ENCODE assay signal across 13 mouse cellular contexts in the genomic region with DNA sequence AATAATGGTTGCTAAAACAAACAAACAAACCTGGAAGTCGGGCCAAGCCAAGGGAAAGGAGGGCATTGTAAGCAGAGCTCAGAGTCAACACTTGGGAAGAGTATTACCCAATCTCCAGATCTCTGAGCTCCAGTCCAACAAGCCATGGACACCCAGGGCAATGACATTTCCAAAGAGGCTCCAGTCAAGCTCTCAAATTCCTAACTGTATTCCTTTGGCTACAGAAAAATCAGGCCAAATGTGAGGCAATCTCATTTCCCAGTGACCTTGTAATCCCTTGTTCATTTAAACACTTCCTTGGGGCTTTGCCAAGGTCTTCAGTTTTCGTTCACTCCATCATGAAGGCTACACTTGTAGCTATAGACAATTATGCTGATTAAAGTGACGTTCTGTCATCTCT. TPM values are rescaled to one million over a fixed set of nuclear protein-coding genes. Genes with fewer than 3 reads are reported as not detected.
DNase-seq lines count a peak whose midpoint lies in the region.
"Had no signal": no experiment of that assay in that cellular context is flagged by ENCODE, and none has a peak within 500 bp of the region (broad histone marks: within the 10 kb centered on the region; RNA-seq: fewer than 3 reads in every experiment).

No protein-coding gene starts in this region.

- DNase-seq in kidney, postnatal 14 days = peak; percentile 8
- DNase-seq in kidney, postnatal 25 days = no peak
- DNase-seq in adipocyte (ENCODE audit: low spot score) = peak; percentile 95
- peak; percentile 14 for DNase-seq in gonadal fat pad, adult 2 months (ENCODE audit: low read depth)
- peak; percentile 68 for DNase-seq in lung, postnatal 36 days
- no peak for DNase-seq in MN1 (ENCODE audit: low spot score)
- no peak for DNase-seq in cerebellum, adult 11 months
- DNase-seq: B cell, adult 2 months; cerebellum, postnatal 10 days; gastrocnemius, postnatal 10 days; layer of hippocampus, postnatal 36 days; left cerebral cortex, postnatal 4 days; thymus, postnatal 4 days had no signal

RNA-seq across cellular contexts. Expression of gene Lmo4, which starts 59.5 kb away (rescaled TPM):
- 102 and 174 TPM in 2 replicates for polyA plus RNA-seq in gonadal fat pad, adult 2 months (2012; rRNA removed)

Comparison
In these comparisons a context has a peak if more than half of its experiments do, and no peak if none do; other contexts are left out.
1. DNase-seq: peak in kidney, postnatal 14 days (single experiment), adipocyte (single experiment), gonadal fat pad, adult 2 months (single experiment) and lung, postnatal 36 days (single experiment); none in kidney, postnatal 25 days (0 of 2), MN1 (single experiment) and cerebellum, adult 11 months (single experiment).